Mouse (Mus musculus) CD8-positive naive resting alpha-beta T cell, adult 2 months (primary cell): ENCODE results near the gene Ppp1r12a.

ENCODE experiments used
- DNase-seq, 2 experiments: peaks; one replicate each; pipeline ENCODE4 v3.0.0; 2022; ENCODE audit warnings: low read depth in 2 of 2, low spot score in 2 of 2

The Ppp1r12a gene

GRCm38 (mm10) chr10:108287438-108287801 is 125.4 kb downstream of the Ppp1r12a start:
- DNase-seq, result no peak

- no peak for DNase-seq
These were observed 128.1 kb downstream of the Ppp1r12a start for GRCm38 (mm10) chr10:108290046-108290445.

- no peak for DNase-seq
These were observed 129.9 kb downstream of the Ppp1r12a start for GRCm38 (mm10) chr10:108291688-108292471.

- no peak for DNase-seq
These were observed 130.7 kb downstream of the Ppp1r12a start for GRCm38 (mm10) chr10:108292651-108293050.

GRCm38 (mm10) chr10:108293620-108294195 is 131.7 kb downstream of the Ppp1r12a start:
- no peak for DNase-seq

GRCm38 (mm10) chr10:108294766-108295165 is 132.8 kb downstream of the Ppp1r12a start:
- no peak for DNase-seq

GRCm38 (mm10) chr10:108296446-108296845 is 134.5 kb downstream of the Ppp1r12a start:
- DNase-seq, result no peak

GRCm38 (mm10) chr10:108298261-108298660 is 136.3 kb downstream of the Ppp1r12a start:
- no peak for DNase-seq

GRCm38 (mm10) chr10:108298841-108299545 is 137.0 kb downstream of the Ppp1r12a start:
- DNase-seq, result no peak

- DNase-seq, result no peak
These were observed 137.8 kb downstream of the Ppp1r12a start for GRCm38 (mm10) chr10:108299828-108300227.

- peak; percentile 28 to 51 for DNase-seq
These were observed 138.8 kb downstream of the Ppp1r12a start for GRCm38 (mm10) chr10:108300843-108301242.

GRCm38 (mm10) chr10:108307772-108308171 is 145.8 kb downstream of the Ppp1r12a start:
- no peak for DNase-seq

GRCm38 (mm10) chr10:108310195-108310594 is 148.2 kb downstream of the Ppp1r12a start:
- DNase-seq, result no peak

GRCm38 (mm10) chr10:108311396-108311795 is 149.4 kb downstream of the Ppp1r12a start:
- no peak for DNase-seq

GRCm38 (mm10) chr10:108313845-108314244 is 151.9 kb downstream of the Ppp1r12a start:
- no peak for DNase-seq

GRCm38 (mm10) chr10:108314396-108314795 is 152.4 kb downstream of the Ppp1r12a start:
- DNase-seq, result no peak

GRCm38 (mm10) chr10:108315236-108315635 is 153.2 kb downstream of the Ppp1r12a start:
- DNase-seq, result no peak

- no peak for DNase-seq
These were observed 166.4 kb downstream of the Ppp1r12a start for GRCm38 (mm10) chr10:108328356-108328755.

- no peak for DNase-seq
These were observed 167.0 kb downstream of the Ppp1r12a start for GRCm38 (mm10) chr10:108328983-108329382.

- DNase-seq, result no peak
These were observed 167.8 kb downstream of the Ppp1r12a start for GRCm38 (mm10) chr10:108329771-108330170.

GRCm38 (mm10) chr10:108330964-108331363 is 169.0 kb downstream of the Ppp1r12a start:
- DNase-seq, result no peak
